Mouse (Mus musculus) MEL (cell line): ENCODE measurements around the gene Hsd17b13. TPM values are rescaled to one million over a fixed set of nuclear protein-coding genes. Genes with fewer than 3 reads are reported as not detected.

ENCODE experiments used
- DNase-seq: peaks from one replicate; pipeline ENCODE4 v3.0.0; 2011; ENCODE audit warnings: low read depth, low spot score
- H3K27ac ChIP-seq: 2 replicates; pipeline ENCODE4 v1.5.1; 2012; ENCODE audit warnings: low read depth, mild to moderate bottlenecking, control low read depth, low read length, moderate library complexity; ENCODE audit not compliant: control insufficient read depth
- H3K27me3 ChIP-seq, 2 experiments: fragments of 150-350 bp in 1 of 2; sonication (generic) in 1 of 2; 2 replicates each; pipeline ENCODE4 v1.6.1; 2012; ENCODE audit warnings: low read length in 2 of 2, mild to moderate bottlenecking in 2 of 2, improper control_type of control experiment in 1 of 2, moderate library complexity in 1 of 2; ENCODE audit not compliant: insufficient read depth in 2 of 2, control insufficient read depth in 1 of 2
- H3K36me3 ChIP-seq, 2 experiments: 2 replicates each; pipeline ENCODE4 v1.6.1; 2012 to 2014; ENCODE audit warnings: low read length in 2 of 2, improper control_type of control experiment in 1 of 2, inconsistent platforms in 1 of 2, mild to moderate bottlenecking in 1 of 2; ENCODE audit not compliant: insufficient read depth in 2 of 2, control insufficient read depth in 1 of 2
- H3K4me1 ChIP-seq, 2 experiments: fragments of 150-350 bp in 1 of 2; sonication (generic) in 1 of 2; 2 replicates each; pipeline ENCODE4 v1.6.1; 2012; ENCODE audit warnings: low read length in 2 of 2, improper control_type of control experiment in 1 of 2, mild to moderate bottlenecking in 1 of 2; ENCODE audit not compliant: insufficient read depth in 2 of 2, control insufficient read depth in 1 of 2
- H3K4me3 ChIP-seq, 2 experiments: fragments of 150-350 bp in 1 of 2; sonication (generic) in 1 of 2; 2 replicates each; pipeline ENCODE4 v1.5.1; 2012; ENCODE audit warnings: low read depth in 2 of 2, low read length in 2 of 2, mild to moderate bottlenecking in 2 of 2, moderate library complexity in 2 of 2, control low read depth in 1 of 2, improper control_type of control experiment in 1 of 2; ENCODE audit not compliant: control insufficient read depth in 1 of 2, insufficient read depth in 1 of 2
- H3K79me2 ChIP-seq: 2 replicates; pipeline ENCODE4 v1.6.1; 2012; ENCODE audit warnings: mild to moderate bottlenecking, low read length, moderate library complexity; ENCODE audit not compliant: control insufficient read depth, poor library complexity, insufficient read depth
- H3K9ac ChIP-seq: 2 replicates; pipeline ENCODE4 v1.6.1; 2012; ENCODE audit warnings: low read depth, mild to moderate bottlenecking, control low read depth, low read length, moderate library complexity; ENCODE audit not compliant: control insufficient read depth, poor library complexity, severe bottlenecking
- H3K9me3 ChIP-seq: fragments of 150-350 bp; sonication (generic); replicated peaks from 2 replicates; pipeline ENCODE4 v1.6.1; 2012; ENCODE audit warnings: mild to moderate bottlenecking, low read length, improper control_type of control experiment, moderate library complexity; ENCODE audit not compliant: insufficient read depth
- CHD2 ChIP-seq: IDR thresholded peaks from 2 replicates; pipeline ENCODE4 v1.6.1; 2011; ENCODE audit warnings: low read length, improper control_type of control experiment
- EP300 ChIP-seq, 2 experiments: IDR thresholded peaks; 2 replicates each; pipeline ENCODE4 v1.6.1; 2011; ENCODE audit warnings: improper control_type of control experiment in 2 of 2, low read length in 2 of 2, low read depth in 1 of 2, mild to moderate bottlenecking in 1 of 2
- ETS1 ChIP-seq: IDR thresholded peaks from 2 replicates; pipeline ENCODE4 v1.6.1; 2012; ENCODE audit warnings: low read depth, mild to moderate bottlenecking, inconsistent platforms, low read length, improper control_type of control experiment, moderate library complexity
- GABPA ChIP-seq: IDR thresholded peaks from 2 replicates; pipeline ENCODE4 v1.6.1; 2012; ENCODE audit warnings: low read depth, mild to moderate bottlenecking, inconsistent platforms, low read length, improper control_type of control experiment, moderate library complexity
- GATA1 ChIP-seq: IDR thresholded peaks from 2 replicates; pipeline ENCODE4 v1.6.1; 2011; ENCODE audit warnings: low read depth, low read length, improper control_type of control experiment
- HCFC1 ChIP-seq: IDR thresholded peaks from 2 replicates; pipeline ENCODE4 v1.6.1; 2012; ENCODE audit warnings: low read depth, mild to moderate bottlenecking, inconsistent platforms, low read length, improper control_type of control experiment, moderate library complexity
- MEF2A ChIP-seq: IDR thresholded peaks from 2 replicates; pipeline ENCODE4 v1.6.1; 2014; ENCODE audit warnings: low read depth, mild to moderate bottlenecking, inconsistent platforms, low read length, improper control_type of control experiment; ENCODE audit not compliant: poor library complexity, insufficient replicate concordance, severe bottlenecking; ENCODE audit errors: extremely low read depth
- MYB ChIP-seq: IDR thresholded peaks from 2 replicates; pipeline ENCODE4 v1.6.1; 2011; ENCODE audit warnings: mild to moderate bottlenecking, low read depth, low read length, improper control_type of control experiment
- MYC ChIP-seq: IDR thresholded peaks from 2 replicates; pipeline ENCODE4 v1.6.1; 2011; ENCODE audit warnings: low read depth, mild to moderate bottlenecking, low read length, improper control_type of control experiment, moderate library complexity
- POLR2AphosphoS5 ChIP-seq: IDR thresholded peaks from 2 replicates; pipeline ENCODE4 v1.6.1; 2012; ENCODE audit warnings: low read depth, borderline replicate concordance, mild to moderate bottlenecking, inconsistent platforms, low read length, moderate library complexity, mixed read lengths
- RAD21 ChIP-seq: IDR thresholded peaks from 2 replicates; pipeline ENCODE4 v1.6.1; 2011; ENCODE audit warnings: mild to moderate bottlenecking, low read depth, low read length, improper control_type of control experiment
- RCOR1 ChIP-seq: IDR thresholded peaks from 2 replicates; pipeline ENCODE4 v1.6.1; 2012; ENCODE audit warnings: low read depth, mild to moderate bottlenecking, inconsistent platforms, low read length, improper control_type of control experiment
- SIN3A ChIP-seq: IDR thresholded peaks from 2 replicates; pipeline ENCODE4 v1.6.1; 2012; ENCODE audit warnings: low read length, improper control_type of control experiment, inconsistent platforms
- USF2 ChIP-seq, 2 experiments: IDR thresholded peaks; 2 replicates each; pipeline ENCODE4 v1.6.1; 2011 to 2012; ENCODE audit warnings: improper control_type of control experiment in 2 of 2, low read length in 2 of 2, borderline replicate concordance in 1 of 2, inconsistent platforms in 1 of 2, low read depth in 1 of 2, mild to moderate bottlenecking in 1 of 2; ENCODE audit not compliant: insufficient read depth in 1 of 2
- ZMIZ1 ChIP-seq: IDR thresholded peaks from 2 replicates; pipeline ENCODE4 v1.6.1; 2012; ENCODE audit warnings: low read depth, mild to moderate bottlenecking, inconsistent platforms, low read length, improper control_type of control experiment, moderate library complexity
- polyA plus RNA-seq, 2 experiments: library from polyadenylated mRNA; stranded (reverse) in 1 of 2; unstranded in 1 of 2; fragments of >175 nt in 1 of 2; fragments of >200 nt in 1 of 2; gene quantifications; 2 replicates each; pipeline versions ENCODE4 v1.2.1 to v1.2.4; 2012; ENCODE audit warnings: low replicate concordance in 2 of 2, low read depth in 1 of 2; ENCODE audit not compliant: insufficient read length in 2 of 2, insufficient read depth in 1 of 2, missing spikeins in 1 of 2
- total RNA-seq: library from RNA; depleted of rRNA; stranded (reverse); fragments of 300-350 nt; gene quantifications from 2 replicates; pipeline ENCODE4 v1.2.3, GENCODE M21; 2012

Hsd17b13 gene
- total and polyA plus RNA-seq, 3 experiments = 0.08 TPM; not detected in 2

GRCm38 (mm10) chr5:103922436-103922835 lies 54.8 kb downstream of the Hsd17b13 start:
- TF ChIP-seq MYB = no peak
- no peak for TF ChIP-seq MEF2A
- no peak for TF ChIP-seq ZMIZ1
- no peak for TF ChIP-seq POLR2AphosphoS5
- no peak overlapping the region for H3K27ac ChIP-seq
- H3K27me3 ChIP-seq = no peaks in the 10 kb centered on the region
- H3K9ac ChIP-seq = no peak overlapping the region
- no peaks in the 10 kb centered on the region for H3K79me2 ChIP-seq
- H3K4me1 ChIP-seq = peaks cover 0 to 15% of the 10 kb centered on the region in 2 experiments
- peaks cover 0 to 18% of the 10 kb centered on the region in 2 experiments; a peak in 2 of 4 replicates for H3K36me3 ChIP-seq
- H3K9me3 ChIP-seq = no peaks in the 10 kb centered on the region
- no peak for DNase-seq
- no peak overlapping the region for H3K4me3 ChIP-seq

DNA sequence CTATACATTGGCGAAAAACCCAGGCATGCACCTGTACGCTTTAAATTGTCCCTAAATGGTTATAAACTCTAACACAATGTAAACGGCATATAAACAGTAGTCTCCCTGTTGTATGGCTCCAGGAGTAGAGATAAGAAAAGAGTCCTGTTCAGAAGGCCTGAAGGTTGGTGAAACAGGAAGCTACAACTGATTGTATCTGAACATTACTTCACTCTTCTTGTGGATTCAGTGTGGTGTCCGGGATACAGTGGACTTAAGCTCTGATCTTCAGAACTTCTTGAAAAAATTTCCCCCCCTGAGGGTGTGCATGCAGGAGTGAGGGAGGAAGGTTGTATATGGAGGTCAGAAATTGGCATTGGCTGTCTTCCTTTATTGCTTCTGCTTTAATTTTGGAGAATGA lies 57.7 kb downstream of the Hsd17b13 start:
- peak; percentile 68 for DNase-seq
- peaks cover 0 to 13% of the 10 kb centered on the region in 2 experiments; a peak in 2 of 4 replicates for H3K36me3 ChIP-seq
- no peak for TF ChIP-seq MYC
- TF ChIP-seq USF2 (IDR thresholded peaks at IDR 0.05; ENCODE audit: borderline replicate concordance in 1 of 2, insufficient read depth in 1 of 2, low read depth in 1 of 2, low read length in 2 of 2) = no peak
- TF ChIP-seq ETS1 = peak; percentile 67
- TF ChIP-seq RAD21 = no peak
- TF ChIP-seq CHD2 = no peak
- TF ChIP-seq SIN3A = peak; percentile 25; the same call in 1 of the 2 replicates
- 0 out of 2 replicates have a peak, but pooled peaks have one; percentile 8 for TF ChIP-seq RCOR1
- no peak for TF ChIP-seq HCFC1
- TF ChIP-seq GATA1 = peak; percentile 88
- peak; percentile 44 to 78; a peak in 3 of 4 replicates for TF ChIP-seq EP300 (IDR thresholded peaks at IDR 0.05; ENCODE audit: low read depth in 1 of 2, low read length in 2 of 2)
- TF ChIP-seq GABPA = no peak
- TF ChIP-seq, all 39 proteins: peak for 5
- H3K9ac ChIP-seq = no peak overlapping the region
- no peaks in the 10 kb centered on the region for H3K9me3 ChIP-seq
- H3K27ac ChIP-seq = no peak overlapping the region
- 0 out of 4 replicates have a peak overlapping the region, but pooled peaks of 1 of the 2 experiments have one; percentile 3 for H3K4me3 ChIP-seq
- no peaks in the 10 kb centered on the region for H3K79me2 ChIP-seq
- H3K4me1 ChIP-seq = peaks cover 0 to 15% of the 10 kb centered on the region in 2 experiments; a peak in 3 of 4 replicates
- no peaks in the 10 kb centered on the region for H3K27me3 ChIP-seq
